In the genomic region with DNA sequence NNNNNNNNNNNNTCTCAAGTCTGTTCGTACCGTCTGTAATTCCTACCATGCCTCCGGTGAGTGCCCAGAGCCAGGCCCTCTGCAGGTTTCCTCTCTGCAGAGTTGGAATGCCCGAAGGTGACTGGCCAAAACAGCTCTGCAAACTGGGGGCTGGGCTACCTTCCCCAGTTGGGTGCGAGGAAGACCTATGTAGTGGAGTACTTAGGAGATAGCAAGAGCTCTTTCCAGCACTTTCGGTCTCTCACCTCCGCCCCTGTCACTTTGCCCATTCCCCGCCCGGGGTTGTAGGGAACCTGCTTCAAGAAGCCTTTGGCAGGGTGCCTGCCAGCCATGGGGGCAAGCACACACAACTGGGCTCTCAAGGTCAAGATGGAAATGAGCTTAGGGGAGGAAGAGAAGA, we compare ENCODE assay signal across 9 mouse cellular contexts. TPM values are rescaled to one million over a fixed set of nuclear protein-coding genes. Genes with fewer than 3 reads are reported as not detected.
DNase-seq lines count a peak whose midpoint lies in the region; ATAC-seq and TF ChIP-seq lines count a peak whose summit lies in the region.
"Had no signal": no experiment of that assay in that cellular context is flagged by ENCODE, and none has a peak within 500 bp of the region (broad histone marks: within the 10 kb centered on the region; RNA-seq: fewer than 3 reads in every experiment).

No protein-coding gene starts in this region.

- H3K27ac ChIP-seq in hindbrain, embryonic 10.5 days, result peak overlapping the region; percentile 84
- H3K27ac ChIP-seq in midbrain, postnatal 0 days (ENCODE audit: low read depth, low read length), result peak overlapping the region; percentile 68
- H3K27ac ChIP-seq: macrophage had no signal

- peak overlapping the region; percentile 55 for H3K4me3 ChIP-seq in hindbrain, embryonic 10.5 days
- peak overlapping the region; percentile 50 for H3K4me3 ChIP-seq in midbrain, postnatal 0 days (ENCODE audit: low read depth, low read length)

- no peaks in the 10 kb centered on the region for H3K36me3 ChIP-seq in hindbrain, embryonic 10.5 days
- H3K36me3 ChIP-seq in midbrain, postnatal 0 days (ENCODE audit: insufficient read depth, low read length), result no peaks in the 10 kb centered on the region

- peak; percentile 59; the same call in 1 of the 2 replicates for ATAC-seq in midbrain, postnatal 0 days (ENCODE audit: low FRiP score)

- no peak for TF ChIP-seq CTCF in midbrain, postnatal 0 days (IDR thresholded peaks at IDR 0.05)

- DNase-seq in adrenal gland, adult 2 months, result peak; percentile 53
- no peak for DNase-seq in adrenal gland, postnatal 4 days (ENCODE audit: low spot score in 2 of 2)
- DNase-seq in thymus, postnatal 14 days, result peak; percentile 4
- no peak for DNase-seq in thymus, postnatal 36 days
- DNase-seq in hindbrain, embryonic 10.5 days (ENCODE audit: low spot score), result peak; percentile 3
- peak; percentile 6 to 9 for DNase-seq in layer of hippocampus, postnatal 14 days (ENCODE audit: low spot score in 2 of 2)
- DNase-seq in midbrain, postnatal 0 days (ENCODE audit: low spot score), result peak; percentile 15
- DNase-seq in urinary bladder, adult 18-20 months (ENCODE audit: low spot score in 2 of 2), result no peak

- peak overlapping the region; percentile 53 for H3K4me2 ChIP-seq in midbrain, postnatal 0 days (ENCODE audit: low read depth, low read length, poor library complexity, severe bottlenecking)

- H3K27me3 ChIP-seq in hindbrain, embryonic 10.5 days (ENCODE audit: insufficient read depth, poor library complexity, severe bottlenecking), result peaks cover 68% of the 10 kb centered on the region
- H3K27me3 ChIP-seq in midbrain, postnatal 0 days (ENCODE audit: insufficient read depth, low read length), result no peaks in the 10 kb centered on the region

- H3K9ac ChIP-seq in midbrain, postnatal 0 days (replicated peaks; ENCODE audit: low read length, poor library complexity, severe bottlenecking), result peak overlapping the region; percentile 64

- 29% methylated on average over 9 of the region's 9 CpGs for WGBS in hindbrain, embryonic 10.5 days
- WGBS in midbrain, postnatal 0 days, result 28% methylated on average over 9 of the region's 9 CpGs

- peaks cover 12% of the 10 kb centered on the region for H3K4me1 ChIP-seq in hindbrain, embryonic 10.5 days (replicated peaks)
- no peaks in the 10 kb centered on the region for H3K4me1 ChIP-seq in midbrain, postnatal 0 days (ENCODE audit: insufficient read depth, low read length)

- H3K9me3 ChIP-seq in hindbrain, embryonic 10.5 days, result no peaks in the 10 kb centered on the region
- H3K9me3 ChIP-seq in midbrain, postnatal 0 days (ENCODE audit: low read length), result no peaks in the 10 kb centered on the region

RNA-seq across cellular contexts. Expression of a gene that starts 1.3 kb away (rescaled TPM):
- 100 to 1,000 TPM; 189 to 314 TPM for total RNA-seq in adrenal gland, adult 2 months (2021)
- 122 and 133 TPM in 2 replicates for polyA plus RNA-seq in adrenal gland, adult 2 months (2012; rRNA removed)
- 100 to 1,000 TPM; 117 to 155 TPM for total RNA-seq in adrenal gland, postnatal 4 days (2021)
- polyA plus RNA-seq in hindbrain, embryonic 10.5 days (2016; fragmentation: Nextera tagmentation; extraction: Ambion mirVana), result 13.6 and 22.1 TPM in 2 replicates
- 10 to 100 TPM; 63.0 to 63.8 TPM for total RNA-seq in layer of hippocampus, postnatal 14 days (2021)
- 138 and 151 TPM in 2 replicates for total RNA-seq in midbrain, postnatal 0 days (2014; rRNA removed)
- 109 and 112 TPM in 2 replicates for polyA plus RNA-seq in midbrain, postnatal 0 days (2015; fragmentation: Nextera tagmentation; extraction: Ambion mirVana)
- polyA plus RNA-seq: macrophage had no signal

RNA-seq across cellular contexts. Expression of a gene that starts 11.6 kb away (rescaled TPM):
- 1 to 10 TPM; 2.2 to 3.5 TPM for total RNA-seq in adrenal gland, adult 2 months (2021)
- 0.25 TPM in 2 replicates for polyA plus RNA-seq in adrenal gland, adult 2 months (2012; rRNA removed)
- total RNA-seq in adrenal gland, postnatal 4 days (2021), result 10 to 100 TPM in 1 of 2 experiments, 1 to 10 TPM in 1; 9.2 to 10.3 TPM
- 21.5 and 31.3 TPM in 2 replicates for polyA plus RNA-seq in hindbrain, embryonic 10.5 days (2016; fragmentation: Nextera tagmentation; extraction: Ambion mirVana)
- total RNA-seq in layer of hippocampus, postnatal 14 days (2021), result 1 to 10 TPM; 1.6 to 2.1 TPM
- 3.4 and 3.8 TPM in 2 replicates for total RNA-seq in midbrain, postnatal 0 days (2014; rRNA removed)
- polyA plus RNA-seq in midbrain, postnatal 0 days (2015; fragmentation: Nextera tagmentation; extraction: Ambion mirVana), result 2.8 and 3.5 TPM in 2 replicates

RNA-seq across cellular contexts. Expression of a gene that starts 19.5 kb away (rescaled TPM):
- 10 to 100 TPM; 35.7 to 48.7 TPM for total RNA-seq in adrenal gland, adult 2 months (2021)
- 5.2 and 6.3 TPM in 2 replicates for polyA plus RNA-seq in adrenal gland, adult 2 months (2012; rRNA removed)
- total RNA-seq in adrenal gland, postnatal 4 days (2021), result 10 to 100 TPM; 28.8 to 35.6 TPM
- 6.3 and 7.6 TPM in 2 replicates for polyA plus RNA-seq in hindbrain, embryonic 10.5 days (2016; fragmentation: Nextera tagmentation; extraction: Ambion mirVana)
- 1 to 10 TPM; 5.9 to 6.8 TPM for total RNA-seq in layer of hippocampus, postnatal 14 days (2021)
- 4.8 and 6.6 TPM in 2 replicates for total RNA-seq in midbrain, postnatal 0 days (2014; rRNA removed)
- 4.0 and 4.5 TPM in 2 replicates for polyA plus RNA-seq in midbrain, postnatal 0 days (2015; fragmentation: Nextera tagmentation; extraction: Ambion mirVana)

Comparison
In these comparisons a context has a peak if more than half of its experiments do, and no peak if none do; other contexts are left out.
1. DNase-seq: peak in adrenal gland, adult 2 months (single experiment), thymus, postnatal 14 days (single experiment), hindbrain, embryonic 10.5 days (single experiment), layer of hippocampus, postnatal 14 days (2 of 2) and midbrain, postnatal 0 days (single experiment); none in adrenal gland, postnatal 4 days (0 of 2), thymus, postnatal 36 days (0 of 2) and urinary bladder, adult 18-20 months (0 of 2).